Mouse (Mus musculus): ENCODE data around the gene Pfkfb4. TPM values are rescaled to one million over a fixed set of nuclear protein-coding genes. Genes with fewer than 3 reads are reported as not detected.

The Pfkfb4 gene
- 4.9 TPM for polyA plus RNA-seq (2017; shearing (Covaris generic))

GRCm38 (mm10) chr9:108991428-108992084, at the start of gene Pfkfb4:
Pfkfb4 (plus strand) TSS chr9:108991778.

GRCm38 (mm10) chr9:108953081-108953636, 38.4 kb upstream of the Pfkfb4 start, which contains the start of gene Col7a1:
Col7a1 (plus strand) TSS chr9:108953586.

GRCm38 (mm10) chr9:108985710-108986109, 5.9 kb upstream of the Pfkfb4 start, which contains the start of gene Ucn2:
Ucn2 (plus strand) TSS chr9:108986010.

GRCm38 (mm10) chr9:109038086-109038895, 46.7 kb downstream of the Pfkfb4 start, which contains the start of gene Shisa5:
Shisa5 (plus strand) TSS chr9:109038565.

GRCm38 (mm10) chr9:109059136-109059903, 67.7 kb downstream of the Pfkfb4 start, which contains the start of gene Trex1:
Trex1 (minus strand) TSS chr9:109059734.

GRCm38 (mm10) chr9:109073661-109074573, 82.3 kb downstream of the Pfkfb4 start, which contains the start of gene Atrip:
Atrip (minus strand) TSS chr9:109074124.

Other genes with a start within 250 kb of the Pfkfb4 start
- gene Ip6k2, start 208.0 kb upstream of the Pfkfb4 start, polyA plus RNA-seq (2017; shearing (Covaris generic)) = 17.6 TPM
- gene Nckipsd, start 183.4 kb upstream of the Pfkfb4 start, polyA plus RNA-seq (2017; shearing (Covaris generic)) = 16.4 TPM
- gene Celsr3, start 165.5 kb upstream of the Pfkfb4 start, polyA plus RNA-seq (2017; shearing (Covaris generic)) = 0.01 TPM
- 19.4 TPM for gene Slc26a6, start 138.5 kb upstream of the Pfkfb4 start, polyA plus RNA-seq (2017; shearing (Covaris generic))
- not detected for gene Tmem89, start 77.2 kb upstream of the Pfkfb4 start, polyA plus RNA-seq (2017; shearing (Covaris generic))
- 354 TPM for gene Uqcrc1, start 55.1 kb upstream of the Pfkfb4 start, polyA plus RNA-seq (2017; shearing (Covaris generic))
- 0.14 TPM for gene Col7a1, start 38.2 kb upstream of the Pfkfb4 start, polyA plus RNA-seq (2017; shearing (Covaris generic))
- not detected for gene Ucn2, start 5.8 kb upstream of the Pfkfb4 start, polyA plus RNA-seq (2017; shearing (Covaris generic))
- 4,571 TPM for gene Shisa5, start 46.8 kb downstream of the Pfkfb4 start, polyA plus RNA-seq (2017; shearing (Covaris generic))
- 88.7 TPM for gene Trex1, start 68.0 kb downstream of the Pfkfb4 start, polyA plus RNA-seq (2017; shearing (Covaris generic))
- gene Atrip, start 82.3 kb downstream of the Pfkfb4 start, polyA plus RNA-seq (2017; shearing (Covaris generic)) = 26.6 TPM
- 16.7 TPM for gene Ccdc51, start 90.7 kb downstream of the Pfkfb4 start, polyA plus RNA-seq (2017; shearing (Covaris generic))
- gene Tma7, start 90.8 kb downstream of the Pfkfb4 start, polyA plus RNA-seq (2017; shearing (Covaris generic)) = 529 TPM
- 2.9 TPM for gene Plxnb1, start 103.6 kb downstream of the Pfkfb4 start, polyA plus RNA-seq (2017; shearing (Covaris generic))
- not detected for gene Fbxw21, start 170.3 kb downstream of the Pfkfb4 start, polyA plus RNA-seq (2017; shearing (Covaris generic))
- gene Fbxw13, start 204.2 kb downstream of the Pfkfb4 start, polyA plus RNA-seq (2017; shearing (Covaris generic)) = not detected
- gene Fbxw20, start 243.0 kb downstream of the Pfkfb4 start, polyA plus RNA-seq (2017; shearing (Covaris generic)) = 0.07 TPM

Data from CD4-positive, CD25-positive, alpha-beta regulatory T cell (primary cell).